Mouse (Mus musculus) limb, embryonic 13.5 days (tissue): ENCODE measurements around the gene Sox30. TPM values are rescaled to one million over a fixed set of nuclear protein-coding genes. Genes with fewer than 3 reads are reported as not detected.
"Not testable (repeated sequence)": the region's sequence is repeated elsewhere in the genome, so short reads cannot be mapped to it uniquely, and the experiment has no call there.

Experiments
- ATAC-seq: fragments of 200-750 bp; cut with Nextera tagmentation; 2 replicates; pipeline ENCODE4 v1.8.0; 2017; ENCODE audit warnings: low read depth, moderate number of reproducible peaks, moderate TSS enrichment; ENCODE audit not compliant: low FRiP score
- H3K27ac ChIP-seq: fragments of 300-500 bp; sonication (generic); 2 replicates; pipeline ENCODE4 v1.5.1; 2015; ENCODE audit warnings: inconsistent platforms, mild to moderate bottlenecking, moderate library complexity
- H3K27me3 ChIP-seq: fragments of 300-500 bp; sonication (generic); 2 replicates; pipeline ENCODE4 v1.6.1; 2015; ENCODE audit warnings: mild to moderate bottlenecking, inconsistent platforms
- H3K36me3 ChIP-seq: fragments of 300-500 bp; sonication (generic); 2 replicates; pipeline ENCODE4 v1.6.1; 2015; ENCODE audit warnings: inconsistent platforms, mild to moderate bottlenecking, moderate library complexity
- H3K4me1 ChIP-seq: fragments of 300-500 bp; sonication (generic); 2 replicates; pipeline ENCODE4 v1.6.1; 2015; ENCODE audit warnings: inconsistent platforms
- H3K4me2 ChIP-seq: fragments of 300-500 bp; sonication (generic); replicated peaks from 2 replicates; pipeline ENCODE4 v1.6.1; 2015; ENCODE audit warnings: inconsistent platforms, mild to moderate bottlenecking, moderate library complexity
- H3K4me3 ChIP-seq: fragments of 300-500 bp; sonication (generic); 2 replicates; pipeline ENCODE4 v1.5.1; 2015; ENCODE audit warnings: moderate library complexity, mild to moderate bottlenecking, inconsistent platforms
- H3K9ac ChIP-seq: fragments of 300-500 bp; sonication (generic); 2 replicates; pipeline ENCODE4 v1.6.1; 2015; ENCODE audit warnings: mild to moderate bottlenecking, inconsistent platforms
- H3K9me3 ChIP-seq: fragments of 300-500 bp; sonication (generic); 2 replicates; pipeline ENCODE4 v1.6.1; 2016; ENCODE audit warnings: inconsistent platforms
- WGBS: fragments of 180-500 bp; shearing (Covaris S2); methylation state at CpG from one replicate; pipeline ENCODE4 v1.1.7; 2015; 5-methylcytosine and 5-hydroxymethylcytosine counted together
- polyA plus RNA-seq: library from polyadenylated mRNA; unstranded; fragments of >200 nt; fragmentation: Nextera tagmentation; extraction: Ambion mirVana; gene quantifications from 2 replicates; pipeline ENCODE4 v1.2.1, GENCODE M21; 2015

The Sox30 gene
- polyA plus RNA-seq, 1 experiment from 2014 or later, result 0.31 TPM

DNA sequence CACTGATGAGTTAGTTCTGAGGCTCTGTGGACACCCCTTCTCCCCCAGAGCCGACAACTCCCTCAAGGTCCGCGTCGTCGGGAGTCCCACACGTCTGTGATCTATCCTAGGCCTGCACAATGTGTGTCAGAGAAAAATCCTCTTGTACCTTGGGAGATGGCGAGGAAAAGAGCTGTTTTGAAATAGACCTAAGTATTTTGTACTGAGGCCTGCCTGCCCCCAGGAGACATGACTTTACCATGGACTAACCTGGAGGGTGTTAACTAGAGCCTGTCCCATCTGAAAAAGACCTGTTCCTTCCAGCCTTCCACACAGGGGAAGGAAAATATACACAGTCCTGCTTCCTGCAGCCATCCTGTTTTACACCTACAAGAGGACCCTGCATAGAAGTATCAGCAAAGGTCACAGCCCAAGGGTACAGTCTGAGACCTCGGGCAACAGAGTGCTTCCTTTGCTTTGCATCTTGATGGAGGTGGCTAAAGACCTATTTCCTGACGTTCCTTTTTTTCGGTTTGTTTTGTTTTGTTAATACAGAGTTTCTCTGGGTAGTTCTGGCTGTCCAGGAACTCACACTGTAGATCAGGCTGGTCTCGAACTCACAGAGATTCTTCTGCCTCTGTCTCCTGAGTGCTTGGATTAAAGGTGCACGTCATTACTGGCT is 61.6 kb downstream of the Sox30 start:
- no peaks in the 10 kb centered on the region for H3K36me3 ChIP-seq
- no peak overlapping the region for H3K4me3 ChIP-seq
- no peaks in the 10 kb centered on the region for H3K27me3 ChIP-seq
- no peak for ATAC-seq
- H3K9me3 ChIP-seq, result 0 out of 2 replicates have a peak, but pooled peaks cover 6% of the 10 kb centered on the region
- WGBS, result 73% methylated on average over 12 of the region's 12 CpGs
- H3K27ac ChIP-seq, result no peak overlapping the region
- H3K4me2 ChIP-seq, result no peak overlapping the region
- peaks cover 12% of the 10 kb centered on the region for H3K4me1 ChIP-seq
- H3K9ac ChIP-seq, result no peak overlapping the region

DNA sequence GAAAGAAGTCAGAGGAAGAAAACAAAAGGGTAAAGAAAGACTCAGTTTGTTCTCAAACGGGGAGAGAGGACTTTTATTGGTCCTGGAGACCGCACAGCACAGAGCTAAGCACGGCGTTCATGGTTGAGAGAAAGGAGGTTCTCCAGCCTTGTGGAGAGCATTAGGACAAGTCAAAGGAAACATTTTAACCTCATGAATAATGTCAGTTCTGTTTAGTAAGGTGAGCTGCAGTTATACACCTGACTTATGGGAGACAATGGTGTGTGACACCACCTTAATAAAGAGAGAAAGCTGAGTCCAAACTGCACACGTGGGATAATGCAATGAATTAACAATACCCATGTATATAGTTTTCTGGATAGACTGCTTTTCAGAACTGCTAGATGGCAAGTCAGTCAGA is 64.7 kb downstream of the Sox30 start:
- Histone ChIP-seq H3K4me2 (no peak overlapping the region), H3K27ac (no peak overlapping the region), H3K4me1 (peaks cover under 1% of the 10 kb centered on the region; the same call in 1 of the 2 replicates), H3K36me3 (no peaks in the 10 kb centered on the region), H3K9me3 (0 out of 2 replicates have a peak, but pooled peaks cover 6% of the 10 kb centered on the region), H3K4me3 (no peak overlapping the region), H3K9ac (no peak overlapping the region), H3K27me3 (no peaks in the 10 kb centered on the region)
- ATAC-seq, result no peak
- WGBS, result 87% methylated on average over 5 of the region's 5 CpGs

DNA sequence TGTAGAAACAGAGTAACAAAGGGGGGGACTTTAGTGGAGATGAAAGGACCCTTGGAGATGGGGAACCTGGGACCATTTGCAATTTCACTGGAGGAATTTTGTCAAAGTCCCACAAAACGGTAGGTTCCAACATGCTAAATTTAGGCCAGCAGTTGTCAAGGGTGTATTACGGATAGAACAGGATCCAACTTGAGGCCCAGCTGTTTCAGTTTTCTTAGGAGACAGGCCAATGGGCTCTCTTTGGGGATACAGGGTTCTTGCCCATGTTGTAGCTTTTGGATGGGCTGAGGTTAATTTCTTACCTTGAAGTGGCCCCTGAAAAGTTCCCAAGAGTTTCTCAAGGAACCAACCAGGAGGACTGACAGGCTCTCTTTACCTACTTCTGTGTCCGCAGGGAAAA is 67.2 kb downstream of the Sox30 start:
- H3K4me3 ChIP-seq, result no peak overlapping the region
- H3K9me3 ChIP-seq, result no peaks in the 10 kb centered on the region
- no peaks in the 10 kb centered on the region for H3K27me3 ChIP-seq
- no peak overlapping the region for H3K27ac ChIP-seq
- WGBS, result 84% methylated on average over 3 of the region's 3 CpGs
- H3K36me3 ChIP-seq, result no peaks in the 10 kb centered on the region
- no peak overlapping the region for H3K9ac ChIP-seq
- H3K4me2 ChIP-seq, result no peak overlapping the region
- no peaks in the 10 kb centered on the region for H3K4me1 ChIP-seq
- no peak for ATAC-seq

DNA sequence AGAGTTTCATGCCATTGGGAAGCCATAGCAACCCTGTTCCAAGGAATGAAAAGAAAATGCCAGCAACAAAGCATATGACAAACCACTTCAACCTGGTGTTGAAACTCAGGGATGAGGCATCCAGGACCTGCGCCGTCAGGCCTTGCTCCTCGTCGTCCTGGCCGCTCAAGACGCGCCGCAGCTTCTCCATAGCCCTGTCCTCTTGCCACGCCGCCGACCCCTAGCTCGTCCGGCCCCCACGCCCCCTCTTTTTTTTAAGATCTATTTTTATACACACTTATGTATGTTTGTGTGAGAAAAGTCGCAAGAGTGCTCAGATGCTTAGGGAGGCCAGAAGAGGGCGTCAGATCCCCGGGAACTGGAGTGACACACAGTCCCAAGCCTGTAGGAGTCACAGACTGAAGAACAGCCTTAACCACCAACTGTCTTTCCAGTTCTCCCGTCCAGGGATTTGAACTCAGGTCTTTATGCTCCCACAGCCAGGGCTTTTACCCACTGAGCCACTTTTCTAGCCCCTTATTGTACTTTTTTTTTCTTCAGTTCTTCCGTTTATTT is 72.1 kb downstream of the Sox30 start, which contains the start of gene Gm12166:
TSS of gene Gm12166 (minus strand) at position 217 of the 555 bp plus-strand sequence.
- H3K4me2 ChIP-seq, H3K9ac ChIP-seq, ATAC-seq, H3K36me3 ChIP-seq, H3K4me3 ChIP-seq, H3K27me3 ChIP-seq, H3K27ac ChIP-seq, H3K9me3 ChIP-seq: not testable (repeated sequence)
- H3K4me1 ChIP-seq, result peaks cover 20% of the 10 kb centered on the region
- WGBS, result 38% methylated on average over 19 of the region's 19 CpGs

DNA sequence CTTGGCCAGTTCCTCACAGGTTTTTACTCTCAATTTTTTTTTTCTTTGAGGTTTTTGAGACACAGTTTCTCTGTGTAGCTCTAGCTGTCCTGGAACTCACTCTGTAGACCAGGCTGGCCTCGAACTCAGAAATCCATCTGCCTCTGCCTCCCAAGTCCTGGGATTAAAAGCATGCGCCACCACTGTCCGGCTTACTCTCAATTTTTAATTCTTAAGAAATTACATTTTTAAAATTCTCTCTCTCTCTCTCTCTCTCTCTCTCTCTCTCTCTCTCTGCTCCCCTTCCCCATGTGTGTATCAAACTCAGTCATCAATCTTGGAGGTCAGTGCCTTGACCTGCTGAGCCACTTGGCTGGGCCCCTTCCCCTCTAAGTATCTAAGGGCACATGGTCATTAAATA is 73.3 kb downstream of the Sox30 start:
- not testable (repeated sequence) for H3K4me2 ChIP-seq, H3K9ac ChIP-seq, H3K9me3 ChIP-seq, ATAC-seq, H3K36me3 ChIP-seq, H3K4me3 ChIP-seq, H3K27me3 ChIP-seq, H3K27ac ChIP-seq
- 90% methylated on average over 3 of the region's 3 CpGs for WGBS
- H3K4me1 ChIP-seq, result peaks cover 24% of the 10 kb centered on the region

DNA sequence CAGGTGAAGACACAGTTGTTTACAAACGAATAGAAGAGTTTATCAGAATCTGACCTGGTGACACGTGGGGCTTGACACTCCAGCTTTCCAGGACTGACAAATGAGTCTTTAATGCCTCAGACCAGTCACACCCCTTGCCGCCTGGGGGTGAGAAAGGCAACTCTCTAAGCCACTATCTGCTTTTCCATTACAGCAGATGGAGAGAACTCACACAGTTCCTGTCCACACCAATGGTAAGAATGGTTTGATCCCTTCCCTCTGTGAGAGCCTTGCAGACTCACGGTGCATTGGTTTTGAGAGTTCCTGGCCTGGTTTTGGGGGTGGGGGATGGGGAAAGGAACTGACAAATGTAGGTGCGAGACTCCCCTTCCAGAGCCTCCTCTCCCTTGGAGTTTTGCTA is 74.2 kb downstream of the Sox30 start:
- no peak overlapping the region for H3K9ac ChIP-seq
- H3K9me3 ChIP-seq, result no peaks in the 10 kb centered on the region
- H3K27ac ChIP-seq, result no peak overlapping the region
- 27% methylated on average over 5 of the region's 5 CpGs for WGBS
- ATAC-seq, result no peak
- H3K36me3 ChIP-seq, result no peaks in the 10 kb centered on the region
- peaks cover 24% of the 10 kb centered on the region for H3K4me1 ChIP-seq
- H3K27me3 ChIP-seq, result no peaks in the 10 kb centered on the region
- H3K4me2 ChIP-seq, result no peak overlapping the region
- H3K4me3 ChIP-seq, result no peak overlapping the region

DNA sequence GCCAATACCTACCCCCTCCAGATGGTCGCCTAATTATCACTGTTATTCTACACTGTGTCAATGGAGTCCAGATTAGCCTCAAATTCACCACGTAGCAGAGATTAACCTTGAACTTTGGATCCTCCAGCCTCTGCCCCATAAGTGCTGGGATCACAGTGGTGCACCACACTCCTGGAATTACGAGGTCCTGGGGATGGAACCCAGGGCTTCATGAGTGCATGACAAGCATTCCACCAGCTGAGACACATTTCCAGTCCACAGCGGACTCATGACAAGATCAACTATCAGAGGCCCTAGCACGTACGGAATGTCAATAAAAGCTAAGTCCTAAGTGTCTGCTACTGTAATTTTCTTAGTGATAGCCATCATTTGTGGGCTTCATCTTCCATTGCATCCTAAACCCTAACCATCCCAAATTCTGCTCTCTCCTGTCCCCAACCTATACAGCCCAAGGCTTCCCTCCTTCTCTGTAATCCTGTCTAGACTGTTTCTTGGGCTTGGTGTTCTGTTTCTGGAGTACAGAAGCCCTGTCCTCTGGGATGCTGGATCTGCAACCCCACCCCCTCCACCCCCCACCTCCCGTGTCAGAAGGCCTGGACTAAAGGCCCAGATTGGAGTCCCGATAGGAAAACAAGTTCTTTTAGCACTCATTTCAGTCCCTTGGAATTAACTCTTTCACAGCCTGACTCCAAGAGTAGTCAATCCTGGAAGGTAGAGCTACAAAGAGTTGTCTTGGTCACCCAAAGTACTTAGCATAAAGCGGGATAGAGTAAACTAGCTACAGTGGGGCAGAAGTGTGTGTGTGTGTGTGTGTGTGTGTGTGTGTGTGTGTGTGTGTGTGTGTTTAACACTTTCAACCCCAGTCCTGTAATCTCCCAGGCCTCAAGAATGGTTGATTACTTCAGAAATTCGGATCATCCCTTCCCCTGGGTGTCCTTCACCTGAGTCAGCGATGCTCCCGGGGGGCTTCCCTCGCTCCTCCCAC is 75.1 kb downstream of the Sox30 start:
- Histone ChIP-seq H3K27me3 (no peaks in the 10 kb centered on the region), H3K36me3 (0 out of 2 replicates have a peak, but pooled peaks cover 3% of the 10 kb centered on the region), H3K27ac (peak overlapping the region; percentile 88), H3K4me3 (peak overlapping the region; percentile 68), H3K4me1 (peaks cover 29% of the 10 kb centered on the region), H3K9me3 (no peaks in the 10 kb centered on the region), H3K9ac (peak overlapping the region; percentile 89; the same call in 1 of the 2 replicates), H3K4me2 (peak overlapping the region; percentile 85)
- 19% methylated on average over 13 of the region's 13 CpGs for WGBS
- peak; percentile 42 for ATAC-seq

DNA sequence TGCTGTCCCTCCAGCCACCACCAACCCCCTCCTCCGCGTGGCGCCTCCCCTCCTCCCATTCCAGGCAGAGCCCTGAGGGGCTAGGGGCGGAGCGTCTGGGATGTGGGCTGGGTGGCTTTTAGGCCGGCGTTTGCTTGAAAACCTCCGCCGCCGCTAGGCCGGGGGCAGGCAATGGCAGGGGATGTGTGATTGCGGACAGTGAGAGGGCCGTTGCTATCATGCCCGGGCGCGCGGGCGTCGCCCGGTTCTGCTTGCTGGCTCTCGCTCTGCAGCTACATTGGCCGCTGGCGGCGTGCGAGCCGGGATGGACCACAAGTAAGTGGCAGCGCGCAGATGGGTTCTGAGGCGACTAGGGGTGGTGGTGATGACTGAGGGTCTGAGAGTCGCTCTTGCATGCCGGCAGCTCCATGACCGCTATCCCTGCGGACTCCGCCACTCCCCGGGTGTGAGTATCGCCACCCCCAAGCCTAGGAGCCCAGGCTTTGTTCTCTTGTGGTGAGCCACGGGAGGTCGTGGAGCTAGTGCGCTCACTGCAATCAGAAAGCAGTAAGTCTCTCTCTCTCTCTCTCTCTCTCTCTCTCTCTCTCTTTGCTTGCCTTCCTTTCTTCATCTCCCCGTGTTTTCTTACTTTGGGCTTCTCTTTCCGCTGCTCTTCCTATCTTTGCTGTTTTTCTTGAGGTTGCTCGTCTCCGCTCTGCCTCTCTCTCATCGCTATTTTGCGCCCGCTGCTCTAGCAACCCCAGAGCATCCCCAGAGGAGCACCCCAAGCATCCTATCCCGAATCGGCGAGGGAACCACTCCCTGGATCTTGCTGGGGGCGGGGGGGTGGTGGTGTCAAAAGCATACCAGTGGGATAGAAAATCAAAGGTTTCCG is 76.0 kb downstream of the Sox30 start, which contains the start of gene Adam19:
TSS of gene Adam19 (plus strand) at position 97 of the 874 bp plus-strand sequence.
- peak within 1 kb of the TSS; percentile 88 for H3K27ac ChIP-seq
- H3K4me2 ChIP-seq, result peak within 1 kb of the TSS; percentile 85
- H3K9me3 ChIP-seq, result no peaks in the 10 kb centered on the region
- peaks cover 7% of the 10 kb centered on the region; the same call in 1 of the 2 replicates for H3K36me3 ChIP-seq
- H3K9ac ChIP-seq, result peak within 1 kb of the TSS; percentile 89
- H3K4me3 ChIP-seq, result peak within 1 kb of the TSS; percentile 68
- under 1% methylated on average over 51 of the region's 51 CpGs for WGBS
- ATAC-seq, result peak; percentile 86
- H3K4me1 ChIP-seq, result peaks cover 31% of the 10 kb centered on the region
- H3K27me3 ChIP-seq, result no peaks in the 10 kb centered on the region

DNA sequence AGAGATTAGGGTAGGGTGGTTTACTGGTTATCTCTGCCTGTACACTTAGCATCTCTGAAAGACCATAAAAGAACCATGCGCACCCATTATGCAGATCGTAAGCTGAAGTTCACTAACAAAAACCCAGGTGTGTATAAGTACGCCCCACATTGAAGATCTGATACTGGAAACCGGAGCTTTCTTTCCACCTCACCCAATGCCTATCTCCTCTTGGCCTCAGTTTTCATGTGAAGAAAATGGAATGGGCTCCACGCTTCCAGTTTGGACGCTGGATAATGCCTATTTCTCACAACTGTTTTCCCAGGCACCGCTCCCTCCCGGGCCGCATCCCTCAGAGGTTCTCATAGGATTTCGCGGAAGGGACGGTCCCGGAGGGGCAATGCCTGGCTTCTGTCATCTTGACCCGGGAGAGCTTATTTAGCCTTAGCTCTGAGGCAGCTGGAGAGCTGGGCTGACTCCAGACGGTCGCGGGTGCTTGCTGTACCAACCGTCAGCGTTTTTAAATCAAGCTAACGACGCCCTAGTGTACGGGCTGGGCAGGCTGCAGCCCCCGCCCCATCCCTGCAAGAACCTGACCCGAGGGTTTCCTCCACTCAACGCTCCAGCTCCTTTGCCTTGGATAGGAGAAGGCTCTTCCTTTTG is 76.8 kb downstream of the Sox30 start:
- Histone ChIP-seq H3K36me3 (peaks cover 14% of the 10 kb centered on the region), H3K4me2 (peak overlapping the region; percentile 85), H3K27ac (peak overlapping the region; percentile 65), H3K4me3 (peak overlapping the region; percentile 68), H3K9ac (peak overlapping the region; percentile 89), H3K9me3 (no peaks in the 10 kb centered on the region), H3K4me1 (peaks cover 31% of the 10 kb centered on the region), H3K27me3 (no peaks in the 10 kb centered on the region)
- WGBS, result 2% methylated on average over 25 of the region's 25 CpGs
- ATAC-seq, result no peak

DNA sequence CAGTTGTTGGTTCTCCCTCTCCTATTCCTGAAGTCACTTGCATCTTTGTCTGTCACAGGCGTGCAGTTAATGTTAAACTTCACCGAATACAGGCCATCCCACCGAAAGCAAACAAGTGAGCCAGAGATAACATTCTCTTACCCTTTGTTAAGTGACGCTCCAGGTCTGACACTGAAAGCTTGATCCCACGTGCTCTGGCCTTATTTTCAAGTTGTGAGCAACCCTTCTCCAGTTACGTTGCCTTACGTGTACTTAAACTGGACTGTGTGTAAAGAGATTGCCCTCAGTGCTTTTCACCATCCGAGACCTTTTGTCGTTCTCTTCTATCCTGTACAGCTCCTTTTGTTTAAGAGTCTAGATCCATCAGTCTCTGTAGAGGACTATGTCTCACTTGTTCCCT is 77.9 kb downstream of the Sox30 start:
- WGBS, result 54% methylated on average over 9 of the region's 9 CpGs
- Histone ChIP-seq H3K4me3 (peak overlapping the region; percentile 68), H3K9ac (no peak overlapping the region), H3K4me2 (peak overlapping the region; percentile 85), H3K9me3 (no peaks in the 10 kb centered on the region), H3K4me1 (peaks cover 31% of the 10 kb centered on the region), H3K36me3 (peaks cover 17% of the 10 kb centered on the region), H3K27ac (no peak overlapping the region), H3K27me3 (no peaks in the 10 kb centered on the region)
- no peak for ATAC-seq

DNA sequence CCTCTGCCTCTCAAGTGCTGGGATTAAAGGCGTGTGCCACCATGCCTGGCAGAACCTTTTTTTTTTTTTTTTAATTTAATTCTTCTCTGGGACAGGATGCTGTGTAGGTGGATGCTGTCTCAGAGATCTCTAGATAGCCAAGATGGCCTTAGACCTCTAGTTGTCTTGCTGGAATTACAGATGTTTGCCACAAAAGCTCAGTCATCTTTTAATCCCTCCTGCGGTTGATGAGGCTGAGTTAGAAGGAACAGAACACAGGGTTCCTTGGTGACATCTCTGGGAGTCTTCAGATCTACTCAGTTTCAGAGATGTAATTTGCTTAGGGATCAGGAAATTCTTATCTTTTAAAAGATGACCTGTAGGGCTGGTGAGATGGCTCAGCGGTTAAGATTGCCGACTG is 78.8 kb downstream of the Sox30 start:
- Histone ChIP-seq H3K9me3 (no peaks in the 10 kb centered on the region), H3K9ac (no peak overlapping the region), H3K4me3 (no peak overlapping the region), H3K4me2 (no peak overlapping the region), H3K36me3 (peaks cover 22% of the 10 kb centered on the region), H3K27me3 (no peaks in the 10 kb centered on the region), H3K4me1 (peaks cover 31% of the 10 kb centered on the region), H3K27ac (no peak overlapping the region)
- WGBS, result 97% methylated on average over 4 of the region's 4 CpGs
- ATAC-seq, result no peak
